In genomic region chr14:14322528-14322927, GRCm38 (mm10) we compare ENCODE assay signal across 12 mouse cellular contexts.
"Had no signal": no experiment of that assay in that cellular context is flagged by ENCODE, and none has a peak within 500 bp of the region (broad histone marks: within the 10 kb centered on the region; RNA-seq: fewer than 3 reads in every experiment).

Gene Olfr31 (plus strand): TSS chr14:14322828.

- DNase-seq: retina, postnatal 1 day; right cerebral cortex, adult 18-20 months; right cerebral cortex, postnatal 14 days; right cerebral cortex, postnatal 25 days; right cerebral cortex, postnatal 4 days; spleen, adult 18-20 months; thymus, adult 18-20 months; thymus, adult 2 months; thymus, postnatal 14 days; thymus, postnatal 25 days; thymus, postnatal 36 days; thymus, postnatal 4 days had no signal
